Mouse (Mus musculus): ENCODE measurements around the gene Tcap.

Tcap gene

DNA sequence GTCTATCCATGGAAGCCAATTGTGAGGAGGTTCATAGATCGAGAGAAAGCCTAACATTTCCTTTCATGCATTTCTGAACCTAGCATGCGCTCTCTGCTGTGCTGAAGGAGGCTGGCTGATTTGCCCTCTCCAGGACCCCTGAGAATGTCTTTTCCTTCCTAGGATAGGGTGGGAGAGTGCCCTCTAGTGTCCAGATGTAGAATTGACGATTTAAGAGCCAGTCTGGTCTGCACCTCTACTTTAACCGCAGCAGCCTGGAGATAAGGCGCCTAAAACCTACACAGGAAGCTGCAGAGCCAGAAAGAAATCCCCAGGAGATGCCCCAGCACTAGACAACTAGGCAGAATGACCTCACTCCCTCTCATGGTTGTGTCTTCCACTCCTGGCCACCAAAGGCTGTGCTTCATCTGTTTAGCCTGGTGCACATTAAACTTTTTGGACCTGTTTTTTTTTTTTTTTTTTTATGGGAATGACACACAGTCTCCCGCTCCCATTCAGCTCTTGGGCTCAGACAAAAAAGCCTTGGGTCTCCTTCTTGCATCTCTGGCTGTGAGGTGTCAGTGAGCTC, 27.8 kb upstream of the Tcap start:
- no peak for DNase-seq (ENCODE audit: low spot score in 2 of 2)

DNA sequence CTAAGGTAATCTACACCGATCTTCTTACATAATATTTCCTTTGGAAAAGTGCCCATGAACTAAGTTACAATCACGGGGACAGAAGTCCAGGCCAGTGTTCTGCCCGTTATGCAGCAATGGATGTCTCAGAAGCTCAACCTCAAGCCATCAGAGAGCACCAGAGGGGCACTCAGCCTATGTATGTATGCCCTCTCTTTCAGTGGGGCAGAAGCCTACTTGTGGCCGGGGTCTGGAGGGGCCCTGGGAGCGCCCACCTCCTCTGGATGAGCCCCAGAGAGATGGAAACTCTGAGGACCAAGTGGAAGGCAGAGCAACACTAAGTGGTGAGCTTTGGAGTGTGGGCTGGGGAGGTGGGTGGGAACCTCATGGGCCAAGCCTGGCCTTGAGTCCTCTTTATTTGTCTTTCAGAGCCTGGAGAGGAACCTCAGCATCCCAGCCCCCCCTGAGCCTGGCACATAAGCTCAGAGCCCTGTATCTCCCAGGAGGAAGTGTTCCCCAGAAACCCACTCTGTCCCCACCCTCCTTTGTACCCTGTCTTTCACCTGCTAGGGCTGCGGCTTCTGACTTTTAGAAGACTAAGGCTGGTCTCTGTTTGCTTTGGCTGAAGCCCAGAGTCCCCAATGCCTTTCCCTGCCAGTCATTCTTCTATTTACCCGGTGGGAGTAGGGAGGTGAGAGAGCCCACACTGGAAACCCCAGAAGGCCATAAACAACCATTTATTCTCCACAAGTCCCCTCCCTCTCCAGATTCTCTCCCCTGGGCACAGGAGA, 26.8 kb upstream of the Tcap start:
- no peak for DNase-seq (ENCODE audit: low spot score in 2 of 2)

DNA sequence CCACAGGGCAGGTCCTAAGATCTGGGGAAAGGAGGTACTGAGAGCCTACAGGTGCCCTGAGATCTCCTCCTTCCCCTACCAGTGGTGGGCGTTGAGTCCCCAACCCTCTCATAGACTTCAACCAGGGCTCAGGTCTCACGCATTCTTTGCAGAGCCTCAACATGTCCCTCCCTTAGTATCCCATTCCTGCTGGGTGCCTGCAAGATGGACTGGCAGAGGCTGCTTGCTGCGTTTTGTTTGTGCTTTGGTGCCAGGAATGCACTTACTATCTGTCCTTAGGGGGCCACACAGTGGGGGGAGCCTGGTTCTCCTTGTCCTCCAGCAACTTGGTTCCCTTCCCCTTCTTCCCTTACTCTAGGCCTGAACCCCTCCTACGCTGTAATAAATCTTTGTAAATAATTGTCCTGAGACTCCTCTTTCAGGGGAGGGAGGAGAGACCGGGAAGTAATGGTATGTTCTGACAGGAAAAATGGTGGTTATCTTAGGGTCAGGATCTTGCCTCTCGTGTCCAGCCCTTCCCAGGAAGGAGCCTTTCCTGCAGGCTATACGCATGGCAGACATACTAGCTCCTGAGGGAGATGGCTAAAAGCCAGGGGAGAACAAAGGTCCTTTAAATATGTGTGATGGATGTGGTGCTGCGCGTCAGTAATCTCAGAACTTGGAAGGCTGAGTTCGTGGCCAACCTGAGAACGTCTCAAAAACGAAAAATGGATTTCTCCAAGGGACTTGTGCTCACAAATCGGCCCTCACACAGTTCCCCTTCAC, 26.0 kb upstream of the Tcap start:
- no peak for DNase-seq (ENCODE audit: low spot score in 2 of 2)

DNA sequence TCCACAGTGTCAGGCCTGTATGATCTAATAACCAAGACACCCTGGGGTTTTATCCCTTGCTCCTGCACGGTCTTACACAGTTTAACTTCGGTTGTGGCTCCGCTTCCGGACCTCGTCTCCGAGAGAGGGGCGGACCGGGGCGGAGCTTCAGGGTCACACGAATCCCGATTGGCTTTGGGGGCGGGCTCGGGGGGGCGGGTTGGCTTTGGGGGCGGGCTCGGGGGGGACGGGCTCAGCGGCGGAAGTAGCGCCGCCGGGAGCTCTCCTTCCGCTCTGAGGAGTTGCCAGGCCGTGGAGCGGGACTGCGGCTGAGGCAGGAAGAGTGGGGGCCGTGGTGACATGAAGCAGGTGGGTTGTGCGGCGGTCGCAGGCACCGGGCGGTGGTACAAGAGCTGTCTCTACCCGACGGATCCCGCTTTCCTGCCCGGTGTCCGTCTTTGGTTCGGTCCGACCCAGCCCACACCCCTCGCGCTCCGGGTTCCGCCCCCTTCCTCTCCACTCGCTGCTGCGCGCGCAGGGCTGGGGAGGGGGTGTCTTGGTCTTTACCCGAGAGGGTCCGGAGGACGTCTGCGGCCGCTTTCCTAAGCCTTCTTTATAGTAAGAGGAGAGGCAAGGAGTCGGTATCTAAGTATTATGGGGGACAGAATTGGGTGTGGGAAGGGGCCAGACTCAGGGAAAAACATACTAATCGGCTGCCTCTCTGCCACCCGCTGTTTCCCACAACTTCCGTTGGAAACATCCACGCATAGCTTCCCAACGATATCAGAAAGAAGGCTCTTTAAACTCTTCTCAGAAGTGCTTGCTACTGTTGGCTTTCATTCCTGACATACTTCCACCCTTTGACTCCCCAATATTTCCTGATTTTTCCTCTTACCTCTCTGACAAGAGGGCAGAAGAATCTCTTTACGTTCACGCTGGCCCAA, 25.2 kb upstream of the Tcap start, which contains the start of gene Stard3:
Gene Stard3, plus strand, starts transcription at position 208 of the 923 bp plus-strand sequence.
- DNase-seq (ENCODE audit: low spot score in 2 of 2), result peak; percentile 80 to 82

DNA sequence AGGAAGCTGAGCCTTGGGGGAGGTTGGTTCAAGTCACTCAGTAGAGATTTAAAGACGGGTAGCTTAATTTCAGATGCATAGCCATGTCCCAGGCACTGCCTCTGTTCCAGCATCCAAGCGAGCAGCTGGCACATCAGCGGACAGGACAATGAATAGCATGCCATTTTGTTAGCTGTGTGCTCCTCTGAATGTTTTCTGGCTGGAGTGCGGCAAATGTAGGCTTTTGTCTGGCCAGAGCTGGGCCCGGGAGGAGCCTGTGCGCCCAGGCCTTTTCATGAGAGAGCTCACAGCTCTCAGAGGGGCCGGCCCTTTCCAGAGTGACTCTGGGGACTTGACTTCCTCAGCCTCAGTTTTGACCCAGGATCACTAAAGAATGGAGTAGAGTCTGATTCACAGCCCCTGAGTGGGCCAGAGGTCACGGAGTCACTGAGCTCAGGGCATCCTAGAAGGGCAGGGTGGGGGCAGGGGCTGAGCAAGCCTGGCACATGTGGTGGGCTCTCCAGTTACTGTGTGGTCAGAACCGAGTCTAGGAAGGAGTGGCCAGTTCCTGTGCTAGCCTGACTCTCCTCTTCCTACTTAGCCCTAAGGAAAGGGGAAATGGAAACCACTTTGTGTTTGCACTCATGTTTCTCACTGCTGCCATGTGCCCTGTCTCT, 22.6 kb upstream of the Tcap start:
- no peak for DNase-seq (ENCODE audit: low spot score in 2 of 2)

DNA sequence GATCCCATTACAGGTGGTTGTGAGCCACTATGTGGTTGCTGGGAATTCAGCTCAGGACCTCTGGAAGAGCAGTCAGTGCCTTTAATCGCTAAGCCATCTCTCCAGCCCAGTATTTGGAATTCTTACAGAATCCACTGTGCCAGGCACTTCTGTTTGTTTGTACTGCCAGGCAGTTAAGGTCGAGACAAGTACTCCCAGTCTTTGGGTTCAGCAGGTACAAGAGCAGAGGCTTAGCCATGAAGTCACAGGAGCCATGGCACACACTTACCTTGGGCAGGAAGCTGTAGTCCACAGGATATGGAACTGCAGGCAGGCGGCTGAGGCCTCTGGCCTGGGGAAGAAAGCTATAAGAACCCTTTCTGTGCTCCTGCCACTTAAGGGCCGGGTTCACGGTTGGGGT, 19.8 kb upstream of the Tcap start:
- DNase-seq (ENCODE audit: low spot score in 2 of 2), result no peak

DNA sequence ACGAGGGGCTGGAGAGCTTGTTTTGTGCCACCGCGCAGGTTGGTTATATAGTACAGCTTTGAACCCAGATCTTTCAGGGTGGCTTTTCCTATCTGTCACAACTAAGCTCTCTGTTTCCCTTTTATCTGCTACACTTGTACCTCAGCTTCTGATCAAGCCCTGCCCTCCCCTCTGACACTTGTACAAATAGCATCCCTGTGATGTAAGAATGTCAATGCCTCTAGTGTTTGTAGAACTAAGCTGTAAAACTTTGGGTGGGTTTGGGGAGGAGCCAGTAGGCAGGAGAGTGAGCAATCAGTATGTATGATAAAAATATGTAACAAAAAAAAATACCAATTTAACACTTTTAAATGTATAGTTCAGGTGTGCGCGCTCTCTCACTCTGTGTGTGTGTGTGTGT, 19.2 kb upstream of the Tcap start:
- no peak for DNase-seq (ENCODE audit: low spot score in 2 of 2)

DNA sequence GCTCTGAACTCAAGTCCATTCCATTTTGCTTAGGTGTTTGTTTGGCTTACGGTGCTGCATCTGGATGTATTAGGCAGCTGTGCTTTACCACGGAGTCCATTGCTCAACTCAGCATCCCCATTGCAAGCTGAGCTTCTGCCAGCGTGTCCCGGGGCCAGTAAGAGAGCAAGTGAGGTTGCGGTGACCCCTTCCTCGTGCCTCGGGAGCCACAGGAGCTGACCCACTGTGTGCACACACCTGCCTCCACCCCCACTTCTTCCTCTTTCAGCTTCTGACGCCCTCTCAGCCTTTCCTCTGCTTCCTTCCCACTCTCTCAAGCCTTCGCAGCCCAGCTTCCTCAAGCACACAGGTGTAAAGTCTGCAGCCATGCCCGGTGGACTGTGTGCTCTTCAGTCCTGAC, 17.3 kb upstream of the Tcap start:
- no peak for DNase-seq (ENCODE audit: low spot score in 2 of 2)

DNA sequence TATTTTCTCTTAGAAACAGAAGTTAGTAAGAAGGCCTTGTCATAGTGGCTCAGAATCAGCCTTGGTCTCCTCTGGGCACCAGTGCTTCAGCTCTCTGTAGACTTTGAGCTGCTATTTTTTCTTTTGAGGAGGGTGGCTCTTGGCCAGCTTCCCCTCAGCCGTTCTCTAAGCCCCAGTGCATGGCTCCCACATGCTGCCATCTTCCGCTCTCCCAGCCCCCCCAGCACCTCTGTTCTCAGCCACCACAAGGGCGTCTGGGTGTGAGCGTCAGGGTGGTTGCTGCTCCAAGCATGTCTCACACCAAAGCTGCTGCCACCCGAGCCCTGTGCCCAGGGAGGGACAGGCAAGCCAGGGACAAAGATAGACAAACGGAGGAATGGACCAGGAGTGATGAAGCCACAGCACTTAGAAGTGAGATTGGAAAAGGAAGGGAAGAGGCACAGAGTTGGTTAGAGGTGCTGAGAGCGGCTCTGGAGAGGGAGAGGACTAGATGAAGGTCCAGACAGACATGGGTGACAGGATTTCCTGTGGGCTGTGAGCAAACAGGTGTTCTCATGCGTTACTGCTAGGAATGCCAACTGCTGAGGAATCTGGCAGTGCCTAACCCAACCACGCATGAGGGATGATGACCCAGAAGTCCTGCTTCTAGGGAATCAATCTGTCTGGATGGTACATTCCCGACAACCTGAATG, 16.3 kb upstream of the Tcap start:
- DNase-seq (ENCODE audit: low spot score in 2 of 2), result peak in 1 of 2 experiments; percentile 61

DNA sequence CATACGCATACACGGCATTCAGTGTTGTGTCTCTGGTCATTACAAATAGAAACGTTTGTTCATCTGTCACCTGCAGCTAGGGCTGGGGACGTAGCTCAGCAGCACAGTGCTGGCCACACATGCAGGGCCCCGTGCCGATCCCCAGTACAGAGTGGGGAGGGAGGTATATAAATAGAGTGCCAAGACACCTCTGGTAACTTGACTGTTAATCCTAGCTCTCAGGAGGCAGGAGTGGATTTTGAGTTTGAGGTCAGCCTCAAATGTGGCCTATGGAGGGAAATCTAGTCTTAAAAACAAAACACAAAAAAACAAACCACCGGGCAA, 15.8 kb upstream of the Tcap start:
- DNase-seq (ENCODE audit: low spot score in 2 of 2), result no peak

DNA sequence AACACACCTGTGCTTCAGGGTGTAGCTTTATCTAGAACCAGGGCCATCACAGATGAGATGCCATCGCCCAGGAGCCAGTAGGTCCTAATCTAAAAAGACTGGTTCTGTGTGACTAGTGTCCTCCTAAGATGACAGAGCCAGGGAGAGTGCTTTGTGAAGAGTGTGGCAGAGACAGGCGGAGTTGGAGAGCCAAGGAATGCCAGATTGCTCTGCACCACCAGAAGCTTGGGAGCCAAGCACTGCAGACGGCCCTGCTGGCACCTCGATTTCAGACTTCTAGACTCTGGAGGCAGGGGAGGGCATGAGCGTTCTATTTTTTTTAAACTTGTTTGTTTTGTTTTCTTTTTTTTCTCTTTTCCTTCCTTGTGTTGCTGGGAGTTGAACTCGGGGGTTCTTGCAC, 14.3 kb upstream of the Tcap start:
- no peak for DNase-seq (ENCODE audit: low spot score in 2 of 2)

DNA sequence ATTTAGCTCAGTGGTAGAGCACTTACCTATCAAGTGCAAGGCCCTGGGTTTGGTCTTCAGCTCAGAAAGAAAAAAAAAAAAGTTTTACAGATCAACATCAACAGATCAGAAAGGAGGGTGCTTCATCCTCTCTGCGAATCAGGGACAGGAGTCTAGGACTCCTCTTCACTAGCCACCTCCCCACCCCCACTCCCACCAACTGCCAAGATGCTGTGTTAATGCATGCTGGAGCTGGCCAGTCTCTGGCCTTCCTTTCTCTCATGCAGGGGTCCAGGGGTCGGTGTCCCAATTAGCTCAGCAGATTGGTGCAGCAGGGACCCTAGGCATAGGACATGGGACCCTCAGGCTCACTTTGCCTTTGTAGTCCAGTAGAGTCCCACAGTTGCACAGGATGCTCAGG, 13.0 kb upstream of the Tcap start:
- no peak for DNase-seq (ENCODE audit: low spot score in 2 of 2)

DNA sequence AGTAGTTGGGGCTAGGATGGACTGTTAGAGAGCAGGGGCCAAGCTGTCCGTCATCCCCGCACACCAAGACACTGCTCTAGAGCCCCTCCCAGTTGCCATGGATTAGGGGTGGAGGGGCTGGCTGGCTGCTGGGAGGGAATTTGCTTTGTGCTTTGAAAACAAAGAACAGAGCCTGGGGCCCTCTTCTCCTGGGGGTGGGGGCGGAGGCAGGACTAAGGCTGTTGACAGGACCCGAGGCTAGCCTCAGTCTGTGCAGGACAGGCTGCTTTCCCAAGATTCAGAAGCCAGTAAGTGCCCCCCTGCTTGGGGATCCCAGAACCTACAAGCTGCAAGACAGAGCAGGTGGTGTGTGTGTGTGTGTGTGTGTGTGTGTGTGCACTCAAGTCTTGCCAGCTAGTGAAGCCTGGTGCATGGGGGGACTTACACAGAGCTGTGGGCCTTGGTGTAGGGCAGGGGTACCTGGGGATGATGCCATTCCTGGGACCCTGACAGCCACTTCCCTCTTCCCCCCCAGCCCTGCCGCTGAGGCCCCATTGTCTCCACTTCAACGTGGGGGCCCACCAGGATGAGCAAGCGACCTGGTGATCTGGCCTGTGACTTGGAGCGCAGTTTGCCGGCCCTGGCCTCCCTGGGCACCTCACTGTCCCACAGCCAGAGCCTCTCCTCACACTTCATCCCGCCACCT, 11.9 kb upstream of the Tcap start:
- no peak for DNase-seq (ENCODE audit: low spot score in 2 of 2)

DNA sequence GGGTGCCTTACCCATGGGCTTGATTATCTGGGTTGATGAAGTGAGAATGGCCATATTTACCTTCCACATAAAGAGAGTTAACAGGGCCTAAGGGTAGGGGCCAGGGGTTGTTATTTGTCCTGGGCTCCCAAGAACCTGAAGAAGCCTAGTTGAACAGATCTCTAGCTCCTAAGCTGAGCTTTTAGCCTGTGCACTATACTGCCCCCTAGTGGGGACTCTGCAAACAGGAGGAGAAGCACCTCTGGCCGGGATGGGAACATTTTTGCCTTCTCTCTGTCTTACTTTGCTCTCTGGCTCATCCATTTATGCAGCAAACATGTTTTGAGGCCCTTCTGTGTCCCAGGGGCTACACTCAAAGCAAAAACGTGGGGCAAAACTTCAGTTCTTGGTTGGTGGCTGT, 11.2 kb upstream of the Tcap start:
- no peak for DNase-seq (ENCODE audit: low spot score in 2 of 2)

DNA sequence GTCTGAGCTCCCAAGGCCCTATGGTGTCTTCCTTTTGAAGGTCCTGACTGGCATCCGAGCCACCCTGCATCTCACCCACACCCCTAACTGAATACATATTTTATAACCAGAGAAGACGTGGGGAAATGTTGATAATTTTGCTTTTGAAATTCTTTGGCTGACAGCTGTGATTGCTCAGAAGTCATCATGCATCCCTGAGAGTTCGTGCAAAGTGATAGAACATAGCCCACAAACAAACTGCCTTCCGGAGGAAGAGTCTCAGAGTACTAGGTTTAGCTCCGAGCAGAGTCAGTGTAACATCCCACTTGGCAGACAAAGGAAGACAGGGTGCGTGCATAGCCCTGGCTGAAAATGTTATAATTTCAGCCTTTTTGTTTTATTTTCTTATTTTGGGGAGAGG, 10.4 kb upstream of the Tcap start:
- DNase-seq (ENCODE audit: low spot score in 2 of 2), result no peak

DNA sequence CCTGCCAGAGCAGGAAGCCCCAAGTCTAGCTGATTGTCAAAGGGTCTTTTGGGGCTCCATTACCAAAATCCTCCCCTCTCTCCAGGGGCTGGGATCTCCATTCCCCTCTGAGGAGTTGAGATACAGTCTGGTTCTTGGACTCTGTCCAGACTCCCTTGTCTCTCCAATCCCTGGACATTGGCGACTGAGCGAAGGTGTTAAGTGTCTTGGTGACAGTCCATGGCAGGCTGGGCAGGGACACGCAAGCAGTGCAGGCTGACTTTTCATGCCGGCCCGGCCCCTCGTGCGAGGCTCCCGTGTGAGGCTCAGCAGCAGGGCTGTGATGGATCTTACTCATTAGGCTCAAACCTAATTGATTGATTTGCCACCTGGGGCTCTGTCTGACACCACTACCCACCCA, 9.3 kb upstream of the Tcap start:
- no peak for DNase-seq (ENCODE audit: low spot score in 2 of 2)

DNA sequence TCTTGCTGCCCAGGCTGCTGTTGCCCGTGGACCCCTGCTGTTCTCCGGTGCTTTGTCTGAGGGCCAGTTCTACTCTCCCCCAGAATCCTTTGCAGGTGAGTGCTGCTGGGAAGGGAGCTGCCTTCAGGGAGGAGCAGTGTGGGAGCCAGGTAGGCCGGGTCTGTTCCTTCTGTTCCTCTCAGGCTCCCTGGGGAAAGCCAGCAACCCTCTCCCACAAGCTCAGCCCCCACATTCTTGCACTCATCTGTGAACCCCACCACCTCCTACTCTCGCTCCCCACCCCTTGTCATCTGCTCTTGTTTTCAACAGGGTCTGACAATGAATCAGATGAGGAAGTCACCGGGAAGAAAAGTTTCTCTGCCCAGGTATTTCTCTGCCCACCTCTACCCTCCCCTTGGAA, 6.9 kb upstream of the Tcap start:
- DNase-seq (ENCODE audit: low spot score in 2 of 2), result no peak

DNA sequence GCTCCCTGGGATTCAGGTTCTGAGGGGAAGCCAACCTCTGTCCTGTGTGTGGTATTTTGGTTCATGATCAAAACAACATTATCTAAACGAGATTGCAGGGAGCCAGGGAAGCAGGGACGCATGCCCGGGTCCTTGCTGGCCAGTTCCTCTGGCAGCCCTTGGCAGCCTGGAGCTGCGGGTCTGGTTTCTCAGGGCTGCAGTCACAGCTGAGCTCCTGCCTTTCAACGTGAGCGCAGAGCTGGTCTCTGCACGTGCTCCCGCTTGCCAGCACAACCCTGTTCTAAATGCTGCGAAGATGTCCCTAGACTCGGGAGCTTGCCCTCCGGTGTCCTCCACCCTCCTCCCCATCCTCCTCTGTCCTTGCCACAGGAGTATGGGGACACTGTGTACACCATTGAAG, 5.8 kb upstream of the Tcap start:
- no peak for DNase-seq (ENCODE audit: low spot score in 2 of 2)

DNA sequence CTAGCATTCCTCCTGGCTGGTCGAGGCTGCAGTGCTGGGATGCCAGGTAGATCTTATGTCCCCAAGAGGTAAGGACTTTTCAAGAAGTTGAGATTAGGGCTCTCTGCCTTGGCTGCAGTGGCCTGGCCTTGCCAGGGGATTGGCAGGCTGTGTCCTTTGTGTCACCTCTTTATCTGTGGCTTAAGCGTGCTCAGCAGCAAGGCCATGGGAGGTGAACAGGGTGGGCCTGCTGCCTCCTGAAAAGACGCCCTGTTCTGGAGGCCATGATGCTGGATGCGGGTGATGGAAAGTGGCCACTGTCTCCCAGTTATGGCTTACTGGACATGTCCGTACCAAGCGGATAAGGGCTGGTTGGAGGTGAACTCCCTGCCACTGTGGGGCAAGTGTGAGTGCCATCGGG, 4.2 kb upstream of the Tcap start:
- no peak for DNase-seq (ENCODE audit: low spot score in 2 of 2)

DNA sequence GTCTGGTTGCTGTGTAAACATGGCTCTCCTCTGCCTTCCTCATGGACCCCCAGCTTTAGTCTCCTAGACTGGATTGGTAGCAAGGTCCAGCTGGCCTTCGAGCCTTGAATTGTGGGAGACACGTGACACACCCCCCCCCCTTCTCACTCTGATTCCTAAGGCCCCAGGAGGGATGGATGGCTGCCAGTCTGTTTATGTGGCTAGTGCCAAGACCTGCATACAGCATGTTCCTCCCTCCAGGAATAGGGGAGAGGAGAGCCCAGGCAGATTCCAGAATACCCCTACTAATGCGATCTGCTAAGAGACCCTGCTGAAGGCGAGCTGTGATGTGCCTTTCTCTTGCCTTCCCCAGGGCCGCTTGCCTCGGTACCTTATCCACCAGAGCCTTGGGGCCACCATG, 3.5 kb upstream of the Tcap start:
- no peak for DNase-seq (ENCODE audit: low spot score in 2 of 2)
